Mouse (Mus musculus) adrenal gland, adult 2 months (tissue): Measurements from ENCODE around the gene Samsn1. TPM values are rescaled to one million over a fixed set of nuclear protein-coding genes. Genes with fewer than 3 reads are reported as not detected.

Source experiments
- DNase-seq: peaks from one replicate; pipeline ENCODE4 v3.0.0; 2021
- polyA plus RNA-seq: library from polyadenylated mRNA; depleted of rRNA; stranded (reverse); fragments of >200 nt; gene quantifications from 2 replicates; pipeline ENCODE4 v1.2.3, GENCODE M21; 2012
- total RNA-seq, 2 experiments: library from RNA; stranded (reverse); gene quantifications; 2 replicates each; pipeline ENCODE4 v1.2.3; 2021

The Samsn1 gene
- total and polyA plus RNA-seq, 3 experiments, result 0.18 to 1.2 (median 1.1) TPM

- DNase-seq, result no peak
Observed at GRCm38 (mm10) chr16:75933357-75933756, 88.7 kb downstream of the Samsn1 start.

GRCm38 (mm10) chr16:75930222-75930553, 91.9 kb downstream of the Samsn1 start:
- DNase-seq, result no peak

GRCm38 (mm10) chr16:75929536-75930221, 92.4 kb downstream of the Samsn1 start:
- no peak for DNase-seq

- no peak for DNase-seq
Observed at GRCm38 (mm10) chr16:75926511-75926910, 95.6 kb downstream of the Samsn1 start.

- DNase-seq, result no peak
Observed at GRCm38 (mm10) chr16:75920870-75921269, 101.2 kb downstream of the Samsn1 start.

- no peak for DNase-seq
Observed at GRCm38 (mm10) chr16:75919298-75919697, 102.8 kb downstream of the Samsn1 start.

- no peak for DNase-seq
Observed at GRCm38 (mm10) chr16:75917712-75918111, 104.4 kb downstream of the Samsn1 start.

GRCm38 (mm10) chr16:75912051-75912450, 110.0 kb downstream of the Samsn1 start:
- DNase-seq, result no peak

- DNase-seq, result no peak
Observed at GRCm38 (mm10) chr16:75908635-75909494, 113.2 kb downstream of the Samsn1 start.

GRCm38 (mm10) chr16:75906790-75907189, 115.3 kb downstream of the Samsn1 start:
- no peak for DNase-seq

GRCm38 (mm10) chr16:75906260-75906659, 115.8 kb downstream of the Samsn1 start:
- DNase-seq, result no peak

- DNase-seq, result no peak
Observed at GRCm38 (mm10) chr16:75905324-75905723, 116.8 kb downstream of the Samsn1 start.

- no peak for DNase-seq
Observed at GRCm38 (mm10) chr16:75904072-75904471, 118.0 kb downstream of the Samsn1 start.

GRCm38 (mm10) chr16:75903028-75903427, 119.1 kb downstream of the Samsn1 start:
- DNase-seq, result no peak

GRCm38 (mm10) chr16:75899885-75900620, 122.0 kb downstream of the Samsn1 start:
- no peak for DNase-seq

- peak; percentile 47 for DNase-seq
Observed at GRCm38 (mm10) chr16:75897828-75898367, 124.2 kb downstream of the Samsn1 start.

- DNase-seq, result no peak
Observed at GRCm38 (mm10) chr16:75894263-75894901, 127.7 kb downstream of the Samsn1 start.

- DNase-seq, result no peak
Observed at GRCm38 (mm10) chr16:75893470-75893869, 128.6 kb downstream of the Samsn1 start.

- DNase-seq, result no peak
Observed at GRCm38 (mm10) chr16:75889081-75889646, 132.9 kb downstream of the Samsn1 start.

- DNase-seq, result no peak
Observed at GRCm38 (mm10) chr16:75887203-75887602, 134.9 kb downstream of the Samsn1 start.

GRCm38 (mm10) chr16:75878885-75879284, 143.2 kb downstream of the Samsn1 start:
- DNase-seq, result no peak

GRCm38 (mm10) chr16:75877170-75877569, 144.9 kb downstream of the Samsn1 start:
- DNase-seq, result peak; percentile 27
